Mouse (Mus musculus) MEL (cell line): ENCODE measurements around the gene Zfpl1.

Experiments
- CTCF ChIP-seq, 3 experiments: IDR thresholded peaks in 2 of 3; conservative IDR thresholded peaks in 1 of 3; 2 replicates each; pipeline ENCODE4 v1.5.1; 2011 to 2012; ENCODE audit warnings: low read length in 3 of 3, low read depth in 2 of 3, mild to moderate bottlenecking in 2 of 3, improper control_type of control experiment in 1 of 3, inconsistent platforms in 1 of 3, mixed read lengths in 1 of 3, moderate library complexity in 1 of 3; ENCODE audit not compliant: control insufficient read depth in 1 of 3, insufficient read depth in 1 of 3, poor library complexity in 1 of 3, severe bottlenecking in 1 of 3
- EP300 ChIP-seq, 2 experiments: IDR thresholded peaks; 2 replicates each; pipeline ENCODE4 v1.6.1; 2011; ENCODE audit warnings: improper control_type of control experiment in 2 of 2, low read length in 2 of 2, low read depth in 1 of 2, mild to moderate bottlenecking in 1 of 2
- MEF2A ChIP-seq: IDR thresholded peaks from 2 replicates; pipeline ENCODE4 v1.6.1; 2014; ENCODE audit warnings: low read depth, mild to moderate bottlenecking, inconsistent platforms, low read length, improper control_type of control experiment; ENCODE audit not compliant: poor library complexity, insufficient replicate concordance, severe bottlenecking; ENCODE audit errors: extremely low read depth
- MXI1 ChIP-seq: IDR thresholded peaks from 2 replicates; pipeline ENCODE4 v1.6.1; 2011; ENCODE audit warnings: mild to moderate bottlenecking, low read depth, low read length, improper control_type of control experiment
- NRF1 ChIP-seq: IDR thresholded peaks from 2 replicates; pipeline ENCODE4 v1.6.1; 2014; ENCODE audit warnings: low read depth, mild to moderate bottlenecking, inconsistent platforms, low read length, improper control_type of control experiment, moderate library complexity; ENCODE audit not compliant: poor library complexity, insufficient read depth, severe bottlenecking
- POLR2A ChIP-seq, 2 experiments: IDR thresholded peaks; 2 replicates each; pipeline ENCODE4 v1.6.1; 2011 to 2012; ENCODE audit warnings: low read length in 2 of 2, mild to moderate bottlenecking in 2 of 2, control low read depth in 1 of 2, improper control_type of control experiment in 1 of 2, low read depth in 1 of 2, moderate library complexity in 1 of 2; ENCODE audit not compliant: control insufficient read depth in 1 of 2, insufficient read depth in 1 of 2, poor library complexity in 1 of 2
- ZNF384 ChIP-seq: IDR thresholded peaks from 2 replicates; pipeline ENCODE4 v1.6.1; 2012; ENCODE audit warnings: low read depth, mild to moderate bottlenecking, inconsistent platforms, low read length, improper control_type of control experiment

GRCm38 (mm10) chr19:6079983-6080480 is 4.7 kb downstream of the Zfpl1 start, which contains the start of gene Tmem262:
- TF ChIP-seq MXI1, result no peak
- no peak for TF ChIP-seq NRF1
- TF ChIP-seq ZNF384, result no peak
- no peak for TF ChIP-seq POLR2A (IDR thresholded peaks at IDR 0.05; ENCODE audit: control insufficient read depth in 1 of 2, insufficient read depth in 1 of 2, low read depth in 1 of 2, low read length in 2 of 2, poor library complexity in 1 of 2)
- no peak for TF ChIP-seq MEF2A
- TF ChIP-seq EP300 (IDR thresholded peaks at IDR 0.05; ENCODE audit: low read depth in 1 of 2, low read length in 2 of 2), result no peak
- TF ChIP-seq CTCF (IDR thresholded peaks at IDR 0.05 in 2 of 3, conservative IDR thresholded peaks at IDR 0.05 in 1 of 3; ENCODE audit: control insufficient read depth in 1 of 3, insufficient read depth in 1 of 3, low read depth in 2 of 3, low read length in 3 of 3, poor library complexity in 1 of 3, severe bottlenecking in 1 of 3), result no peak
